16 mouse cellular contexts compared by ENCODE assay signal in genomic region chr9:100046213-100046807, GRCm38 (mm10).
DNase-seq lines count a peak whose midpoint lies in the region; ATAC-seq and TF ChIP-seq lines count a peak whose summit lies in the region.
"Had no signal": no experiment of that assay in that cellular context is flagged by ENCODE, and none has a peak within 500 bp of the region (broad histone marks: within the 10 kb centered on the region; RNA-seq: fewer than 3 reads in every experiment).

No protein-coding gene starts in this region.

- no peaks in the 10 kb centered on the region for H3K36me3 ChIP-seq in hindbrain, embryonic 16.5 days (ENCODE audit: control insufficient read depth, insufficient read depth, low read length)
- H3K36me3 ChIP-seq in hindbrain, embryonic 10.5 days = no peaks in the 10 kb centered on the region
- no peaks in the 10 kb centered on the region for H3K36me3 ChIP-seq in forebrain, embryonic 15.5 days
- H3K36me3 ChIP-seq in midbrain, postnatal 0 days (ENCODE audit: insufficient read depth, low read length) = no peaks in the 10 kb centered on the region
- H3K36me3 ChIP-seq: heart, embryonic 13.5 days had no signal

- no peak for DNase-seq in hindbrain, embryonic 10.5 days (ENCODE audit: low spot score)
- no peak for DNase-seq in midbrain, postnatal 0 days (ENCODE audit: low spot score)
- no peak for DNase-seq in testis, postnatal 14 days (ENCODE audit: low spot score)
- no peak for DNase-seq in left cerebral cortex, adult 9 months (ENCODE audit: low spot score in 2 of 2)
- no peak for DNase-seq in gastrocnemius, adult 2 months
- DNase-seq: cerebellum, adult 11-12 months; kidney, adult 11 months; kidney, postnatal 10 days; liver; lung, embryonic 14.5 days; spleen, adult 18-20 months; thymus, postnatal 14 days had no signal

- peak overlapping the region; percentile 7; the same call in 1 of the 2 replicates for H3K4me2 ChIP-seq in hindbrain, embryonic 16.5 days (ENCODE audit: low read length)
- H3K4me2 ChIP-seq in forebrain, embryonic 15.5 days (replicated peaks) = peak overlapping the region; percentile 21
- peak overlapping the region; percentile 20; the same call in 1 of the 2 replicates for H3K4me2 ChIP-seq in midbrain, postnatal 0 days (ENCODE audit: low read depth, low read length, poor library complexity, severe bottlenecking)
- H3K4me2 ChIP-seq: heart, embryonic 13.5 days; lung, embryonic 14.5 days had no signal

- no peak overlapping the region for H3K9ac ChIP-seq in hindbrain, embryonic 16.5 days (ENCODE audit: low read depth, low read length)
- H3K9ac ChIP-seq in forebrain, embryonic 15.5 days (replicated peaks) = no peak overlapping the region
- no peak overlapping the region for H3K9ac ChIP-seq in midbrain, postnatal 0 days (replicated peaks; ENCODE audit: low read length, poor library complexity, severe bottlenecking)
- H3K9ac ChIP-seq: heart, embryonic 13.5 days; lung, embryonic 14.5 days had no signal

- H3K4me3 ChIP-seq in hindbrain, embryonic 16.5 days (ENCODE audit: low read length) = no peak overlapping the region
- no peak overlapping the region for H3K4me3 ChIP-seq in hindbrain, embryonic 10.5 days
- H3K4me3 ChIP-seq in forebrain, embryonic 15.5 days = no peak overlapping the region
- H3K4me3 ChIP-seq in midbrain, postnatal 0 days (ENCODE audit: low read depth, low read length) = no peak overlapping the region
- no peak overlapping the region for H3K4me3 ChIP-seq in gastrocnemius, adult 2 months
- H3K4me3 ChIP-seq: heart, embryonic 13.5 days had no signal

- 44% methylated on average over 13 of the region's 13 CpGs for WGBS in hindbrain, embryonic 16.5 days
- WGBS in hindbrain, embryonic 10.5 days = 48% methylated on average over 13 of the region's 13 CpGs
- WGBS in forebrain, embryonic 15.5 days = 9% methylated on average over 13 of the region's 13 CpGs
- WGBS in midbrain, postnatal 0 days = 19% methylated on average over 13 of the region's 13 CpGs

- intact Hi-C loops in gastrocnemius, adult 2 months (cut with DNase I) = no loop called here

- no peak overlapping the region for H3K27ac ChIP-seq in hindbrain, embryonic 16.5 days (ENCODE audit: low read depth, low read length)
- no peak overlapping the region for H3K27ac ChIP-seq in hindbrain, embryonic 10.5 days
- no peak overlapping the region for H3K27ac ChIP-seq in forebrain, embryonic 15.5 days (replicated peaks)
- no peak overlapping the region for H3K27ac ChIP-seq in midbrain, postnatal 0 days (ENCODE audit: low read depth, low read length)
- H3K27ac ChIP-seq in gastrocnemius, adult 2 months = no peak overlapping the region
- H3K27ac ChIP-seq: heart, embryonic 13.5 days; macrophage had no signal

- no peaks in the 10 kb centered on the region for H3K27me3 ChIP-seq in hindbrain, embryonic 16.5 days (replicated peaks; ENCODE audit: control insufficient read depth, insufficient read depth, low read length)
- peaks cover 14% of the 10 kb centered on the region; the same call in 1 of the 2 replicates for H3K27me3 ChIP-seq in hindbrain, embryonic 10.5 days (ENCODE audit: insufficient read depth, poor library complexity, severe bottlenecking)
- no peaks in the 10 kb centered on the region for H3K27me3 ChIP-seq in forebrain, embryonic 15.5 days
- H3K27me3 ChIP-seq in midbrain, postnatal 0 days (ENCODE audit: insufficient read depth, low read length) = 0 out of 2 replicates have a peak, but pooled peaks cover 3% of the 10 kb centered on the region
- H3K27me3 ChIP-seq: heart, embryonic 13.5 days had no signal

- no peaks in the 10 kb centered on the region for H3K4me1 ChIP-seq in hindbrain, embryonic 16.5 days (ENCODE audit: control insufficient read depth, insufficient read depth, low read depth, low read length)
- peaks cover 16% of the 10 kb centered on the region; the same call in 1 of the 2 replicates for H3K4me1 ChIP-seq in hindbrain, embryonic 10.5 days (replicated peaks)
- peaks cover 11% of the 10 kb centered on the region; the same call in 1 of the 2 replicates for H3K4me1 ChIP-seq in forebrain, embryonic 15.5 days
- H3K4me1 ChIP-seq in midbrain, postnatal 0 days (ENCODE audit: insufficient read depth, low read length) = no peaks in the 10 kb centered on the region
- H3K4me1 ChIP-seq: heart, embryonic 13.5 days had no signal

- no peaks in the 10 kb centered on the region; the same call in 1 of the 2 replicates for H3K9me3 ChIP-seq in hindbrain, embryonic 16.5 days (ENCODE audit: control insufficient read depth, low read length)
- H3K9me3 ChIP-seq in hindbrain, embryonic 10.5 days = no peaks in the 10 kb centered on the region
- 0 out of 2 replicates have a peak, but pooled peaks cover 3% of the 10 kb centered on the region for H3K9me3 ChIP-seq in forebrain, embryonic 15.5 days
- no peaks in the 10 kb centered on the region for H3K9me3 ChIP-seq in midbrain, postnatal 0 days (ENCODE audit: low read length)

- TF ChIP-seq CTCF in midbrain, postnatal 0 days (IDR thresholded peaks at IDR 0.05) = no peak
- no peak for TF ChIP-seq CTCF in gastrocnemius, adult 2 months (IDR thresholded peaks at IDR 0.05)

- ATAC-seq in hindbrain, embryonic 16.5 days = no peak
- no peak for ATAC-seq in forebrain, embryonic 15.5 days (replicated peaks)
- ATAC-seq in midbrain, postnatal 0 days (ENCODE audit: low FRiP score) = no peak
